Mouse (Mus musculus) lung, postnatal 14 days (tissue): ENCODE measurements around the gene Cnpy1.

Source experiments
- DNase-seq: peaks from one replicate; pipeline ENCODE4 v3.0.0; 2021

The Cnpy1 gene

DNA sequence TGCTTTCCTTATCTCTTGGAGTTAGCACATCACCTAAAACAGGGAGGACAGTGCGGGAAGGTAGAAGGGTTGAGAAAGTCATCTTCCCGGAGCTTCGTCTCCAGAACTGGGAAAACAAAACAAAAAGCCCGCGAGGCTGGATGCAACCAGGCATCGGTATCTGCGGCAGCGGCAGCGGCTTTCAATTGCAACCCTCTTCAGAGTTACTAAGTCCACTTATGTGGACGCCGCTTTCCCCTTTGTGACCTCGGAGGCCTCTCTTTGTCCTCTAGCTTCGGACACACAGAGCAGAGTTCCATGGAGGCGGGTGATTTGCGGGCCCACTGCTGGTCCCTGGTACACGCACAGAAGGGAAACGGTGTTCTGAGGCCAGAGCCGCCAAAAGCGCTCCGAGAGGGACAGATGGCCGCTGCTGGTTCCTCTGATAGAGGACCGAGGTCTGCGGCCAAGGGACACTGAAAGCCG lies 83.6 kb downstream of the Cnpy1 start:
- no peak for DNase-seq

DNA sequence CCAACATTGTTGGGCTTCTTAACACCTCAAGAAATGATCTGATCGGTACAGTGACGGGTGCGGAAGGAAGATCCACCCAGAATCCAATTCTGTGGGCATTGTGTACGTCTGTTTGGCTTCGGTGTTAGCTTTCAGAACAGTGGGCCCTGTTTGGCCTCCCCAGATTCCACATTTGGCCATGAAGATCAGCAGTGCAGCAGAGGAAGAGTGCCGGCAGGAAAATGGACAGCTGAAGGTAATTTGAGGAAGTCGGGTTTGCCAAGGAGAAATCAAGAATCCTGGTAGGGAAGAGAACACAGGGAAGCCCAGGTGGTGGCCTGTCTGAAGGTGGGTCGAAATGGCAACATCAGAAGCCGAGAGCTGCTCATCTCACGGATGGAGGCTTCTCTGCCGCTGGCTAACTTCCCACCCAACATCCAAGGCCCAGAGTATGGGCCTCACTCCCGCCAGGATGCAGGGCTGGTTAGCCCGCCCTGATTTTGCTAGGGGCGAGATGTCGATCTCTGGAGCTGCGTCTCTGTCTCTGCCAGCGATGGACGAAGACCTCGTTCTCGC lies 84.1 kb downstream of the Cnpy1 start:
- no peak for DNase-seq

DNA sequence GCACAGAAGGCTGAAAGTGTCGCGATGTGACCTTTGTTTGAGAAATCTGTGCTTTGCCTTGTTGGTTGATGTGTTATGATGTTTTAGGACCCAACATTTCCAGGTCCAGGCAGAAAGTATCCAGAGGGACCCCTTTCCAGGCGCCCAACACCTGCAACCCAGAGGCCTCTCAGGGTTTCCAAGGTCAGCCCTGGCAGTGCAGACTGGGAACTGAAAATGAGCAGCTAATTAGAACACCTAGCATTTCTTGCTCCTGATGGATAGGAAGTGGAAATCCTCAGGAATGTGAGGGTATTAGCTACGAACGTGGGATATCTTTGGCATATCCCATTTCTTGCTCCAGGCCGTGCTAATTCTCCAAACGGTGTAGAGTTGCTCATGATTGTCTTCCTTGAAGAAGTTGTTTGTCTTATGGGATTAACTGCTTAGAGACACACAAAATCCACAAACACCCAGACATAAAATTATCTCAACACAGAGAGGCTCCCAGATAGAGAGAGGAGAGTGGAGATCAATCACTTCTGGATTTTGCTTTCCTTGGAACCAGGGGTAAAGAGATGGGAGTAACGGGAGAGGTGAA lies 85.6 kb downstream of the Cnpy1 start:
- no peak for DNase-seq

DNA sequence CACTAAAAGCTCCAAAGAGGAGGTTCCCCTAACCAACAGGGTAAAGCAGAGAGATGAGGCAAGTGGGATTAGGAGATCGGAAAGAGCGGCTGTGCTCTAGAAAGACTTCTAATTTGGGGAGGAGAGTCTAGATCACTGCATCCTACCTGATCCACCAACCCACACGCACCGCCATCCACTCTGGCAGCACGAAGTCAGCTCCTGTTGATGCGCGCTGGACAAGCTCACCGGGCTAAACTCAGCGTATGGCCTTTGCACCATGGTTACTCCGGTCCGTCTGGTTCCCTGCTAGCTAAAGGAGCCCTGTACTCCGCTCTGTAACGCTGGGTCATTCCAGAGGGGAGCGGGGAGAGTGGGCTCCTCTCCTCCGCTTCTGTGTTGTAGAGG lies 86.5 kb downstream of the Cnpy1 start:
- DNase-seq: no peak

DNA sequence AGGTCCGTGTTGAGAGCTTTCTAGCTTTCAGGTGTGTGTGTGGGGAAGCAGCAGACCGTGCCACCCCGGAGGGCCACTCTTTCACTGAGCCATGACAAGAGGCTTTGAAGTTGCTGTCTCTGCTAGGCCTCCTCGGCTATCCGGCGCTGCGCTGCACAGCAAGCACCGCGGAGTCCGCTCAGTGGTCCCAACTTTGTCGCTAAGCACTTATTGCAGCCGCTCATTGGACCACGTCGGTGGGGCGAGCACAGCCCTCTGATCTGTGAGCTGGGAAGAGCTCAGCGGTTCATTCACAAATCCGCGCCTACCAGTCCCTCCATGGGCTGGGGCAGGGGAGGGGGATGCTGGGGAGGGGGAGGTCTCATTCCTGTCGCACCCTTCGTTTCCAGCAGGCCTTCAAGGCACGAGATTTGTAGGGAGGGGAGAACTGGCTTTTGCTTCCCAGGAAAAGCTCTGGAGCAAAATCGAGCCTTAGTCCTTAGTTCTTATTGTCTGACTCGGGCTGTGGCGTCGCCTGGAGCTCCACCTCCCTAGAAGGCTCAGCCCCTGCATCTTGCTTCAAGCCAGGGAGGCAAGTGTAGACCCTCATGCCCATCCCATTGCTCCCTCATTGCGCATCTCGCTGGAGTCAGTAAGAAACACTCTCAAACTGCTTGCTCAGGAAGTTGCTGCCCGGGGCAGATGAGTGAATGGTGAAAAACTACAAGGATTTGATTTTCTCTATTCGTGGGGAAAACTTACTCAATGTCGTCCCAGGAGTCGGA lies 87.1 kb downstream of the Cnpy1 start:
- DNase-seq: no peak

DNA sequence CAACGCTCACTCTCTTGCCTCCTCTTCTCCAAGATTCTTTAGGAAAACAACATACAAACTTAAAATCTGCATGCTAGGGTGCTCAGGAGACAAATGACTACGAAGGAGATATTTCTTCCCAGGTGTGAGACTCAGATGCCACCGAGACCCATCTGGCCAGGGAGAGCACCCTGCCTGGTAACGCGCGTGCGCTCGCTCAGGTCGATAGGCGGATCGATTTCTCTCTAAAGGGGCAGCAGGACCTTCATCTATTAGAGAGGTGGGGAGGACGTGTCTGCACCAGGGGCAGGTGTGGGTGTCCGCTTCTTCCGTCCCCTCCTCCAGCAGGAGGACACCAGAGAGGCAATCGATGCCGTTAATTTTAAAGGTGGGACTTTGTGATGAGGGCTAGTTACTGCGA lies 87.8 kb downstream of the Cnpy1 start:
- DNase-seq: no peak

DNA sequence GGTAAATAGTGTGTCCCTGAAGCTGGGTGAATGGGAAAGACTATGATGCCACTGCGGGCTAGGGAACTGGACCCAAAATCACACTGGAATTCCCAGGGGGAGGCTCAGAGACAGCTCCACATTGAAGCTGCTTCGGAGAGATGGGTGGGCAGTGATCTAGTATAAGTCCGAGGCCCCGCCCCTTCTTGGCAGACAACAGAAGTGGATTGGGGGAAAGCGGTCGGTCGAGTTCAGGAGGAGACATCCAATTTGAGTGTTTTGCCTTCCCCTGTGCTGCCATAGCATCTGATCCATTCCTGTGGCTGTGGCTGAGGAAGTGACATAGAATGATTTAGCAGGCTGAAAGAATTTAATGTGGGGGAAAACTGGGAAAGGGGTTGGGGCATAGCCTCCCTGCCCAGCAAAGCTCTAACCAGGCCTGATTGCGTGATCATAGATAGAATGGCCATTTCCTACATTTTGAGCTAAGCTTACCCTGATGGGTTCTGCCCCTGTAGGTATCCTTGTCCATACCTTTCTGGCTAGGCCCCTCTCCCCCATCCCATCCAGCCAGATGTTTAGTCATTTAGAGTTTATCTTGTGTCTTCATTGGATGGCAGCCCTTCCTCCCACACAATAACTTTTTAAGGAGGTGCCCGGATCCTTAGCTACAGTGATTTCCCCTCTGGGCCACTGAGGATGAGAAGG lies 88.4 kb downstream of the Cnpy1 start:
- no peak for DNase-seq
